Mouse (Mus musculus) adrenal gland, adult 18-20 months (tissue): Measurements from ENCODE around the gene Rnf115. TPM values are rescaled to one million over a fixed set of nuclear protein-coding genes. Genes with fewer than 3 reads are reported as not detected.
"Not testable (repeated sequence)": the region's sequence is repeated elsewhere in the genome, so short reads cannot be mapped to it uniquely, and the experiment has no call there.

Source experiments
- DNase-seq, 2 experiments: peaks; one replicate each; pipeline ENCODE4 v3.0.0; 2021 to 2022; ENCODE audit warnings: low spot score in 2 of 2
- long read RNA-seq, 2 experiments: library from polyadenylated mRNA; stranded (forward); transcript quantifications; one replicate each; pipeline ENCODE4 v2.0.0; 2021
- total RNA-seq, 2 experiments: library from RNA; stranded (reverse); gene quantifications; 1 replicate in 1 of 2; 2 replicates in 1 of 2; pipeline ENCODE4 v1.2.3; 2021

The Rnf115 gene
- 10 to 100 TPM; 37.5 to 39.0 TPM for total RNA-seq
- long read RNA-seq, experiment 1, transcript Rnf115-201 (9 exons, 2,209 nt) = major isoform, 30 of 33 reads
- long read RNA-seq, experiment 1, partial matches to known transcripts = 1 of 33 reads
- long read RNA-seq, experiment 1, other reads (novel, unspliced or antisense) = 2 of 33 reads
- long read RNA-seq, experiment 2, transcript Rnf115-201 (9 exons, 2,209 nt) = major isoform, 58 of 71 reads
- long read RNA-seq, experiment 2, partial matches to known transcripts = 7 of 71 reads
- long read RNA-seq, experiment 2, other reads (novel, unspliced or antisense) = 6 of 71 reads

DNA sequence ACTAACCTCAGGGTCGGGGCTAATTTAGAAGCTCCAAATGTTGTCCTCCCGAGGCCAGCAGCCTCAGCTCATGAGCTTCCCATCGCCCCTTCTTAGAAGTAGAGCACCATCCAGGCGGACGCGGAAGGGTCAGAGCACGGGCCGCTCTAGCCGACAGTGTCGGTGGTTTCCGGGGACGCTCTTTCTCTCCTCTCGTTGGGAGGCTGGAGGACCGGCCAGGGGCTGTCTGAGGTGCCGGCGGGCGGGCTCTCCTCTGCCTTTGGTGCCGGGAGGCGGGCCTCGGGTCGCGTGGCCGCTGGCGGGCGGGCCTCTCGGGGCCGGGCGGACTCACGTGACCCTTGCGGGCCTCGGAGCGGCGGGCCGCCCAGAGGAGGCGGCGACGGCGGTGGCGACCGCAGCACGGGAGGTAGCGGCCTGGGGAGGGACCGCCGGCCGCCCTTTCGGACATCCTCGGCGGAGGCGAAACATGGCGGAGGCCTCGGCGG is at the start of gene Rnf115, which contains the start of gene Polr3c:
TSS of gene Rnf115 (plus strand) at position 322 of the 485 bp plus-strand sequence.
TSS of gene Polr3c (minus strand) at position 286 of the 485 bp plus-strand sequence.
- DNase-seq = peak; percentile 96

GRCm38 (mm10) chr3:96678456-96678855 is 49.0 kb upstream of the Rnf115 start:
- no peak for DNase-seq

- peak in 1 of 2 experiments; percentile 34 for DNase-seq
Observed at GRCm38 (mm10) chr3:96679159-96679674, 48.2 kb upstream of the Rnf115 start.

GRCm38 (mm10) chr3:96680269-96680956 is 47.1 kb upstream of the Rnf115 start:
- DNase-seq = no peak

GRCm38 (mm10) chr3:96683496-96683895 is 44.0 kb upstream of the Rnf115 start:
- DNase-seq = no peak

DNA sequence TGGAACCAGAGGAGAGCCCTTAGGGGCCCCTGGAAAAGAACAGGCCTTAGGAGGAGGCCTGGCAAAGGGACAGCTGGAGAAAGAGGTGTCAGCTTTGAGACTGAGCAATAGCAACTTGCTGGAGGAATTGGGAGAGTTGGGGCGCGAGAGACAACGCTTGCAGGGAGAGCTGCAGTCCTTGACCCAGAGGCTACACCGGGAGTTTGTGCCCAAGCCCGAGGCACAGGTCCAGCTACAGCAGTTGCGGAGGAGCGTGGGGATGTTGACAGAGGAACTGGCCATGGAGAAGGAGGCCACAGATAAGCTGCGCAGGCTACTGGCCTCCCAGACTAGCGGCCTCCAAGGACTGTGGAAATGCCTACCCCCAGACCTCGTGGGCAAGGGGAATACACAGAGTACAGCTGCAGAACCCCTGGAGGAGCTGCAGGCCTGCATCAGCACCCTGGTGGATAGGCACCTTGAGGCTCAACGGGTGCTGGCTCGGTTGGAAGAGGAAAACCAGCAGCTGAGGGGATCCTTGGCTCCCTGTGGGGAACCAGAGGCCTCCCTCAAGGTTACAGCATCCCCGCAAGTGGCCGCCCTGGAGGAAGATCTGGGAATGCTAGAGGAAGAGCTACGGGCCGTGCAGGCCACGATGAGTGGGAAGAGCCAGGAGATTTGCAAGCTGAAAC is 43.2 kb upstream of the Rnf115 start:
- peak in 1 of 2 experiments; percentile 36 for DNase-seq

- DNase-seq = no peak
Observed at GRCm38 (mm10) chr3:96684822-96685156, 42.7 kb upstream of the Rnf115 start.

- DNase-seq = not testable (repeated sequence)
Observed at GRCm38 (mm10) chr3:96686057-96686456, 41.4 kb upstream of the Rnf115 start.

DNA sequence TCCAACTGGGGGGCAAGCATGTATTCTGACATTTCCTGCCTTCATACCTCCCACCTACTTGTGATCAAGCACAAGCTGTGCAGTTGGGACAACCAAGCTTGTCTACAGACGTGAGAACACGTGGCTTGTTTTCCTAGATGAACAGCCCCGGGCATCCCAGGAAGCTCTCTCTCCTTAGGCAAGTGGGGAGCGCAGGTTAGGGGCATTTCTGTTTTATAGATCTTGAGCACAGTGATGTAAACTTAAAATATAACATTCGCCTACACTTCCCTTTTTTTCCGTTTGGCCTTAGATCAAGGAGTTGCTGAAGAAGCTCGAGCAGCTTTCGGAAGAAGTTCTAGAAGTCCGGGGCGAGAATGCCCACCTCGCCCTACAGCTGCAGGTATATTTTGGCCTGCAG is 38.6 kb upstream of the Rnf115 start:
- DNase-seq = no peak

DNA sequence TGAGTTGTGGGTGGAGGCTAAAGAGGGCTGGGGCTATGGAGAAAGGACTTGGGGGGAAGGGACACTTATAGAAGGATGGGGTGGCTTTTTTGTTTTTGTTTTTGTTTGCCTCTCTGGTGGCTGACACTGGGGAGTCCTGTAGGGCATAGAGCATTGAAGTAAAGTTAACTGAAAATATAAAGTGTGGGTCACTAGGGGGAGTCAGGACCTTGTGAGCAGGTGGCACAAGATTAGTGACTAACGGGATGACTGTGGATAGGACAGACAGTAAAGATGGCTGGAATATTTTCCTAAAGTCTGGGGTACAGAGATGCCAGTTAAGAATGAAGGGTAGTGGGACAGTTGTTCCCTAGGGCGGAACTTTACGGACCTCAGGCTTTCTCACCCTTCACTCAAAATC is 37.2 kb upstream of the Rnf115 start:
- DNase-seq = no peak

- no peak for DNase-seq
Observed at GRCm38 (mm10) chr3:96692506-96692905, 35.0 kb upstream of the Rnf115 start.

GRCm38 (mm10) chr3:96693579-96693978 is 33.9 kb upstream of the Rnf115 start:
- no peak for DNase-seq

GRCm38 (mm10) chr3:96696198-96696765 is 31.2 kb upstream of the Rnf115 start, which contains the start of gene Pias3:
Gene Pias3, plus strand, starts transcription at chr3:96696384.
- peak; percentile 79 to 82 for DNase-seq

DNA sequence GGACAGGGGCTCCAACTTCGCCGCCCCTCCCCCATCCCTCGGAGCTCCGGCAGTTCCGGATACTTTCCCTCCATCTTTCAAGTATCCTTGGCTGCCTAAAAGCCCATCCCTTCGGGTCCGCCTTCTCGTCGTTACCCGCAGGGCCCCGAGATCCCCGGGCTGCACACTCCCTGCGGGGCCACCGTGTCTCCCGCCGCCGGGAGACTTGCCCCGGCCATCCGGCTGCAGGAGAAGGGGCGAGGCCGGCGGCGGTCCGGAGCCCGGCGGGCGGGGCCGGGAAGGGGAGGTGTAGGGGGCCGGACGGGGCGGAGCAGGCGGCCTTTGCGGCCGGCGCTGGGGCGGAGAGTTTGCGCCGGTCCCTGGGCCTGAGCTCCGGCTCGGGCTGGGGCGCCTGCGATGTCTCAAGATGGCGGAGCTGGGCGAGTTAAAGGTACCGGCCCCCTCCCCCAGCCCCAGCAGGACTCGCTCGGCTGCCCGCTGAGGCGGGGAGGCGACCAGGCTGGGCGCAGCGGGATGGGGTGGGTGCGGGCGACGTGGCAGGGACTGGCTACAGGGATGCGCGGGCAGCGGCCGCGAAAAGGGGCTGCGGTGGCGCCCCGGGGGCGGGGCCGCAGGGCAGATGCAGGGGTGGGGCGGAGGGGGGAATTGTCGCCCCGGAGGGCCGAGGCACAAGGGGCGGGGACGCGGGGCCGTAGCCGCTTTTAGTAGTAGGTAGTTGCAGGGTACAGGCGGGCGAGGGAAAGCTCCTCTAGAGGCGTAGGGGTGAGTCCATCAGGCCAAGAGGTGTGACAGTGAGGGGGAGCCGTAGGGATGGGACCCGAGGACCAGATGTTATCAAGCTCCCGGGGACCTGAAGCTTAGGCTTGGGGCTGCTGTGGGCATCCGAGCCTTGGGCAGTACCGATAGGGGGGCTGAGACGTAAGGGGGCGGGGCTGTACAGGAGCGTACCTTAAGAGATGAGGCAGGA is 30.4 kb upstream of the Rnf115 start:
- DNase-seq = peak; percentile 94 to 95

DNA sequence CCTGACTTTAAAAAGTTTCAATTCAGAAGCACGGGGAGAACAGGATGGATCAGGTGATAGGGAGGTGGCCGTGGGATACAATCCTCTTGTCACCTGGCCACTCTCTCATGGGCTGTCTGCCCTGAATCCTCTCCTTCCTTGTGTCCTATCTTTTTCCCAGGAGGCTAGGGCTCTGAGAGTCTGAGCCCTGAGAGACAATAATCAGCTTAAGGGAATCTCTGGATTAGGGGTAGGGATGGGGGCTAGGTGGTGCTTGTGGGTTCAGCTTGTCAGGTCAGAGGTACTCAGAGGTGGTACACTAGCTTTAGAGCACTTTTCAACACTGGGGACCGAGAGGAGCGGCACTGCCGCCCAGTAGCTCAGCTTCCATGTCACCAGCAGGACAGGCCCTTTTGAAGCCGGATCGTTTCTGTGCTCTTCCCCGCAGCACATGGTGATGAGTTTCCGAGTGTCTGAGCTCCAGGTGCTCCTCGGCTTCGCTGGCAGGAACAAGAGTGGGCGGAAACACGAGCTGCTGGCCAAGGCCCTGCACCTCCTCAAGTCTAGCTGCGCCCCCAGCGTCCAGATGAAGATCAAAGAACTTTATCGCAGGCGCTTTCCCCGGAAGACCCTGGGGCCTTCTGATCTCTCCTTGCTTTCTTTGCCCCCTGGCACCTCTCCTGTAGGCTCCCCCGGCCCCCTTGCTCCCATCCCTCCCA is 28.3 kb upstream of the Rnf115 start:
- no peak for DNase-seq

- no peak for DNase-seq
Observed at GRCm38 (mm10) chr3:96700376-96700775, 27.1 kb upstream of the Rnf115 start.

GRCm38 (mm10) chr3:96701003-96701402 is 26.5 kb upstream of the Rnf115 start:
- no peak for DNase-seq

DNA sequence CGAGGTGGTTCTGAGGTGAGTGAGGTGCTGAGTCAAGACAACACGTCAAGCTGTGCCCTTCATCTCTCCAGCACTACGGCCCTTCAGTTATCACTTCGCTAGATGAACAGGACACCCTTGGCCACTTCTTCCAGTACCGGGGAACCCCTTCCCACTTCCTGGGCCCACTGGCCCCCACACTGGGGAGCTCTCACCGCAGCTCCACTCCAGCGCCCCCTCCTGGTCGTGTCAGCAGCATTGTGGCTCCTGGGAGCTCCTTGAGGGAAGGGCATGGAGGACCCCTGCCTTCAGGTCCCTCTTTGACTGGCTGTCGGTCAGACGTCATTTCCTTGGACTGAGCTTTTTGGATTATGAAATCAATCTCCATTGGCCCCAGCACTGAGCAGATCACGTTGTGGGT is 22.7 kb upstream of the Rnf115 start:
- DNase-seq = peak in 1 of 2 experiments; percentile 45

DNA sequence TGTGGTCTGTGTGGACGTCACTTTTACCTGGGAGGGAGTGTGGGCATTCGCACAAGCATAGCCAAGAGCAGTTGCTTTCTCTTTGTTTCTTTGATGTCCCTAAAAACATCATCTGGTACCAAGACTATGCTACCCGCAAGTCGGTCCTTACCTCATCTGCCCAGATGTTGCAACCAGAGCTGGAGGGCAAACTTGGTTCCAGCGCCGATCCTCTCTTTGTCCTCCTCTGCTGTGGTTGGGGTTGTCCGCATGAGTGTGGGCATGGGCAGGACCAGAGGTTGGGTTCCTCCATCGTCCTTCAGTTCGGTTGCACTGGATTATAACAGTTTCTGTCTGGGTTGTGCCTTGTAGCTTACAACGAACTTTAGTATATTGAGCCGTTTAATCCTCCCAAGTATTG is 21.2 kb upstream of the Rnf115 start:
- no peak for DNase-seq
